Mouse (Mus musculus) erythroblast, adult 5-6 weeks (primary cell): ENCODE results near the gene C330021F23Rik. TPM values are rescaled to one million over a fixed set of nuclear protein-coding genes. Genes with fewer than 3 reads are reported as not detected.

Experiments used
- ATAC-seq: replicated peaks from 2 replicates; pipeline ENCODE4 v1.8.0; 2016; ENCODE audit warnings: moderate number of reproducible peaks, mild to moderate bottlenecking, moderate TSS enrichment, inconsistent platforms; ENCODE audit not compliant: poor library complexity, low FRiP score, severe bottlenecking
- total RNA-seq, 2 experiments: library from RNA; stranded (forward) in 1 of 2; stranded (reverse) in 1 of 2; fragments of 150-400 nt in 1 of 2; fragments of 200-764, 138-1000 nt in 1 of 2; gene quantifications; 2 replicates each; pipeline versions ENCODE4 v1.2.3 to v1.2.4; 2015 to 2017; ENCODE audit warnings: low replicate concordance in 2 of 2

C330021F23Rik gene
- total RNA-seq, 2 experiments from 2014 or later = not detected

DNA sequence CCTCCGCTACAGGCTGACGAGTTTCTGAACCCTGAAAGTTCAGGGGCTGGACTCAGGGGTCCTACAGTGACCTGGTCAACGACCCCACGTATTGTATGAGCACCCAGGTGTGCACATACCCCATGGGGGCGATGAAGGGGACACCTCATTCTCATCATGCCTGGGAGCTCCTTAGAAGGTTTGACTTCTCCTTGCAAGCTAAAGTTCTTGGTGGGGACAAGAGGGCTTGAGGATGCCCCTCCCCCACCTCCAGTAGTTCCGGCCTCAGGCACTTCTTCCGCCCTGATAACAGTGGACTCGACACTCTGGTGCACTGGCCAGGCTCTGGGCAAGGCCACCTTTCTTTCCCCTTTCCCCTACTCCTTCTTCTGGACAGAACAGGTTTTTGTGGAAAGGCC is 63.7 kb downstream of the C330021F23Rik start:
- ATAC-seq = peak; percentile 13

Other genes starting within 250 kb of the C330021F23Rik start
- gene A430078G23Rik, start 214.6 kb upstream of the C330021F23Rik start, total RNA-seq (2015; ENCODE audit: low replicate concordance) = 1.3 and 2.3 TPM in 2 replicates
- gene A430078G23Rik, start 214.6 kb upstream of the C330021F23Rik start, total RNA-seq (2017; ENCODE audit: low replicate concordance) = 3.5 and 4.0 TPM in 2 replicates
- gene Arhgef18, start 175.0 kb upstream of the C330021F23Rik start, total RNA-seq (2015; ENCODE audit: low replicate concordance) = 5.0 and 7.3 TPM in 2 replicates
- 7.0 and 7.7 TPM in 2 replicates for gene Arhgef18, start 175.0 kb upstream of the C330021F23Rik start, total RNA-seq (2017; ENCODE audit: low replicate concordance)
- 9.2 TPM in 1 of 2 replicates, not detected in the other for gene Pex11g, start 100.3 kb upstream of the C330021F23Rik start, total RNA-seq (2015; ENCODE audit: low replicate concordance)
- gene Pex11g, start 100.3 kb upstream of the C330021F23Rik start, total RNA-seq (2017; ENCODE audit: low replicate concordance) = 0.09 and 0.28 TPM in 2 replicates
- gene Tex45, start 97.1 kb upstream of the C330021F23Rik start, total RNA-seq (2015; ENCODE audit: low replicate concordance) = not detected in 2 replicates
- not detected in 2 replicates for gene Tex45, start 97.1 kb upstream of the C330021F23Rik start, total RNA-seq (2017; ENCODE audit: low replicate concordance)
- gene Zfp358, start 74.9 kb upstream of the C330021F23Rik start, total RNA-seq (2015; ENCODE audit: low replicate concordance) = 2.1 and 3.8 TPM in 2 replicates
- 0.17 and 1.1 TPM in 2 replicates for gene Zfp358, start 74.9 kb upstream of the C330021F23Rik start, total RNA-seq (2017; ENCODE audit: low replicate concordance)
- gene Mcoln1, start 67.5 kb upstream of the C330021F23Rik start, total RNA-seq (2015; ENCODE audit: low replicate concordance) = 20.2 and 33.6 TPM in 2 replicates
- gene Mcoln1, start 67.5 kb upstream of the C330021F23Rik start, total RNA-seq (2017; ENCODE audit: low replicate concordance) = 32.5 and 75.4 TPM in 2 replicates
- gene Pnpla6, start 52.6 kb upstream of the C330021F23Rik start, total RNA-seq (2015; ENCODE audit: low replicate concordance) = 40.9 and 43.5 TPM in 2 replicates
- 61.4 and 77.4 TPM in 2 replicates for gene Pnpla6, start 52.6 kb upstream of the C330021F23Rik start, total RNA-seq (2017; ENCODE audit: low replicate concordance)
- not detected in 2 replicates for gene Camsap3, start 19.3 kb downstream of the C330021F23Rik start, total RNA-seq (2015; ENCODE audit: low replicate concordance)
- 0.28 TPM in 1 of 2 replicates, not detected in the other for gene Camsap3, start 19.3 kb downstream of the C330021F23Rik start, total RNA-seq (2017; ENCODE audit: low replicate concordance)
- 4.4 and 5.4 TPM in 2 replicates for gene Xab2, start 53.3 kb downstream of the C330021F23Rik start, total RNA-seq (2015; ENCODE audit: low replicate concordance)
- 11.0 and 16.0 TPM in 2 replicates for gene Xab2, start 53.3 kb downstream of the C330021F23Rik start, total RNA-seq (2017; ENCODE audit: low replicate concordance)
- gene Pet100, start 53.6 kb downstream of the C330021F23Rik start, total RNA-seq (2015; ENCODE audit: low replicate concordance) = 49.1 and 125 TPM in 2 replicates
- 57.1 and 125 TPM in 2 replicates for gene Pet100, start 53.6 kb downstream of the C330021F23Rik start, total RNA-seq (2017; ENCODE audit: low replicate concordance)
- not detected in 2 replicates for gene Pcp2, start 57.6 kb downstream of the C330021F23Rik start, total RNA-seq (2015; ENCODE audit: low replicate concordance)
- not detected in 2 replicates for gene Pcp2, start 57.6 kb downstream of the C330021F23Rik start, total RNA-seq (2017; ENCODE audit: low replicate concordance)
- gene Stxbp2, start 63.0 kb downstream of the C330021F23Rik start, total RNA-seq (2015; ENCODE audit: low replicate concordance) = 44.7 and 49.2 TPM in 2 replicates
- 43.8 and 74.6 TPM in 2 replicates for gene Stxbp2, start 63.0 kb downstream of the C330021F23Rik start, total RNA-seq (2017; ENCODE audit: low replicate concordance)
- not detected in 2 replicates for gene Retn, start 87.8 kb downstream of the C330021F23Rik start, total RNA-seq (2015; ENCODE audit: low replicate concordance)
- not detected in 2 replicates for gene Retn, start 87.8 kb downstream of the C330021F23Rik start, total RNA-seq (2017; ENCODE audit: low replicate concordance)
- gene Mcemp1, start 97.8 kb downstream of the C330021F23Rik start, total RNA-seq (2015; ENCODE audit: low replicate concordance) = 64.0 and 64.8 TPM in 2 replicates
- gene Mcemp1, start 97.8 kb downstream of the C330021F23Rik start, total RNA-seq (2017; ENCODE audit: low replicate concordance) = 29.6 and 32.8 TPM in 2 replicates
- 4.4 TPM in 1 of 2 replicates, not detected in the other for gene Fcor, start 104.4 kb downstream of the C330021F23Rik start, total RNA-seq (2015; ENCODE audit: low replicate concordance)
- 2.8 and 5.6 TPM in 2 replicates for gene Fcor, start 104.4 kb downstream of the C330021F23Rik start, total RNA-seq (2017; ENCODE audit: low replicate concordance)
- gene Trappc5, start 108.3 kb downstream of the C330021F23Rik start, total RNA-seq (2015; ENCODE audit: low replicate concordance) = 1.9 and 3.5 TPM in 2 replicates
- gene Trappc5, start 108.3 kb downstream of the C330021F23Rik start, total RNA-seq (2017; ENCODE audit: low replicate concordance) = 7.0 and 8.3 TPM in 2 replicates
- not detected in 2 replicates for gene Fcer2a, start 126.2 kb downstream of the C330021F23Rik start, total RNA-seq (2015; ENCODE audit: low replicate concordance)
- gene Fcer2a, start 126.2 kb downstream of the C330021F23Rik start, total RNA-seq (2017; ENCODE audit: low replicate concordance) = not detected in 2 replicates
- gene Clec4g, start 152.7 kb downstream of the C330021F23Rik start, total RNA-seq (2015; ENCODE audit: low replicate concordance) = not detected in 2 replicates
- gene Clec4g, start 152.7 kb downstream of the C330021F23Rik start, total RNA-seq (2017; ENCODE audit: low replicate concordance) = not detected in 2 replicates
- gene Cd209a, start 181.0 kb downstream of the C330021F23Rik start, total RNA-seq (2015; ENCODE audit: low replicate concordance) = 0.77 and 5.2 TPM in 2 replicates
- gene Cd209a, start 181.0 kb downstream of the C330021F23Rik start, total RNA-seq (2017; ENCODE audit: low replicate concordance) = 2.6 and 3.8 TPM in 2 replicates